Mouse (Mus musculus): ENCODE measurements around the gene Srd5a2. TPM values are rescaled to one million over a fixed set of nuclear protein-coding genes. Genes with fewer than 3 reads are reported as not detected.

Gene Srd5a2
- polyA plus RNA-seq (2012; fragmentation: generic; extraction: Trizol), result not detected

DNA sequence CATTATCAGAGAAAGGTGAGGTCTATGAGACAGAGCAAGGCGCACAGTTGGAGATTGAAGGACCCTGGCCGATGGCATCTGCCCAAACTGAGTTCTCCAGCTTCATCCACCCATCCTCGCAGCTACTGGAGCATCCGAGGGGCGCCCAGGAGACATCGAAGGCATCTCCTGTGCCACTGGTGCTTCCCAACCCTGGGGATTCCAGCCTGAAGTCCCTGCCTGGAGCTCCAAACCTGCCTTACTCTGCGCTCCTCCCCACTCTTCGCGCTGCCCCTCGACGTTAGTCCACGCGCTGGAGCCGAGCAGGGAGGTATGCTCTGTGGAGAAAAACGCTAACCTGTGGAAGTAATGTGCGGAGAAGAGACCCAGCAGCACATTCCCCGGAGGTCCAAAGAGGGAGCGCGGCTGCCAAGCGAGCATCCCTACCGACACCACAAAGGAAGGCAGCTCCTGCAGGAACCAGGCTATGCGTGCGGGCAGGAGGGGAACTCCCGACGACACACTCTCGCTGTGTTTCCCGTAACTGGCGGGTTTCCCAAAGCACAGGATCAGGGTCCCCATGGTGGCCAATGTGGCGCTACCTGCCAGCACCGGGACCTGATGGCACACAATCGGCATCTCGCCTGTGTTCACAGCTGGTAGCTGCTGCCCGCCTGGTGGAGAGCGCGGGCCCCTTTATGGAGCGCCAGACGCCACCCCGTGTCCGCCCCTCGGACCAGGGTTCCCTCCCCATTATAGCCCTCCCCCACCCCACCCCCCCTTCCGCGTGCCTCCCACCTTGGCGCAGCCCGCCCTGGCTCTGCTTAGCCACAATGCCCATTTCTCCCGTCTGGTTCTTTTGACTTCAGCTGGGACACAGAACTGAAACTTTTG is at the start of gene Srd5a2:
Srd5a2 (minus strand) TSS at position 707 of the 873 bp plus-strand sequence.

Other genes starting within 250 kb of the Srd5a2 start
- gene Ehd3, start 243.8 kb downstream of the Srd5a2 start, polyA plus RNA-seq (2012; fragmentation: generic; extraction: Trizol), result 1 to 10 TPM in 1 of 2 experiments, under 1 TPM in 1; 0.11 to 1.5 TPM
- gene Xdh, start 97.7 kb downstream of the Srd5a2 start, polyA plus RNA-seq (2012; fragmentation: generic; extraction: Trizol), result 1 to 10 TPM; 2.0 to 3.5 TPM
- gene Memo1, start 247.6 kb upstream of the Srd5a2 start, polyA plus RNA-seq (2012; fragmentation: generic; extraction: Trizol), result 10 to 100 TPM; 14.4 to 32.3 TPM

Measured in C3H10T1/2 (cell line).